Mouse (Mus musculus) telencephalon, adult 2 months (tissue): Measurements from ENCODE around the gene Hmgcl.
A peak's percentile ranks its signal among the peaks of the same experiment; 100 is the strongest.

Source experiments
- DNase-seq: peaks from one replicate; pipeline ENCODE4 v3.0.0-alpha.2; 2011; ENCODE audit warnings: low read depth, low spot score

The Hmgcl gene

GRCm38 (mm10) chr4:135946278-135946658, at the start of gene Hmgcl:
TSS of gene Hmgcl (plus strand) at chr4:135946448.
- DNase-seq: peak; percentile 84

- DNase-seq: no peak
Measured at GRCm38 (mm10) chr4:135898380-135899049, 47.7 kb upstream of the Hmgcl start.

GRCm38 (mm10) chr4:135899050-135899448, 47.2 kb upstream of the Hmgcl start:
- no peak for DNase-seq

GRCm38 (mm10) chr4:135900008-135900407, 46.2 kb upstream of the Hmgcl start:
- DNase-seq: no peak

GRCm38 (mm10) chr4:135902606-135903242, 43.5 kb upstream of the Hmgcl start:
- DNase-seq: no peak

- no peak for DNase-seq
Measured at GRCm38 (mm10) chr4:135904810-135905209, 41.4 kb upstream of the Hmgcl start.

GRCm38 (mm10) chr4:135906633-135907032, 39.6 kb upstream of the Hmgcl start:
- no peak for DNase-seq

- DNase-seq: no peak
Measured at GRCm38 (mm10) chr4:135909326-135910066, 36.8 kb upstream of the Hmgcl start.

- no peak for DNase-seq
Measured at GRCm38 (mm10) chr4:135911531-135911930, 34.7 kb upstream of the Hmgcl start.

GRCm38 (mm10) chr4:135912164-135912563, 34.1 kb upstream of the Hmgcl start:
- no peak for DNase-seq

GRCm38 (mm10) chr4:135912835-135913234, 33.4 kb upstream of the Hmgcl start:
- DNase-seq: no peak

- DNase-seq: no peak
Measured at GRCm38 (mm10) chr4:135913433-135913832, 32.8 kb upstream of the Hmgcl start.

GRCm38 (mm10) chr4:135918635-135919279, 27.5 kb upstream of the Hmgcl start:
- no peak for DNase-seq

GRCm38 (mm10) chr4:135919280-135919639, 27.0 kb upstream of the Hmgcl start:
- no peak for DNase-seq

GRCm38 (mm10) chr4:135920304-135921241, 25.7 kb upstream of the Hmgcl start, which contains the start of gene Fuca1:
TSS of gene Fuca1 (plus strand) at chr4:135920735.
- peak; percentile 92 for DNase-seq

GRCm38 (mm10) chr4:135921257-135922120, 24.8 kb upstream of the Hmgcl start:
- DNase-seq: no peak

- no peak for DNase-seq
Measured at GRCm38 (mm10) chr4:135922190-135922589, 24.1 kb upstream of the Hmgcl start.

- DNase-seq: no peak
Measured at GRCm38 (mm10) chr4:135924418-135924817, 21.8 kb upstream of the Hmgcl start.

- no peak for DNase-seq
Measured at GRCm38 (mm10) chr4:135925341-135925740, 20.9 kb upstream of the Hmgcl start.

- no peak for DNase-seq
Measured at GRCm38 (mm10) chr4:135926195-135926808, 19.9 kb upstream of the Hmgcl start.
